Mouse (Mus musculus) c-Kit-positive CD71-negative TER-119-negative erythroid progenitor cells, embryonic 14.5 days (primary cell): ENCODE measurements around the gene Ank2.

ENCODE experiments used
- DNase-seq: peaks from one replicate; pipeline ENCODE4 v3.0.0-alpha.2; 2013; ENCODE audit warnings: low read depth

Ank2 gene

DNA sequence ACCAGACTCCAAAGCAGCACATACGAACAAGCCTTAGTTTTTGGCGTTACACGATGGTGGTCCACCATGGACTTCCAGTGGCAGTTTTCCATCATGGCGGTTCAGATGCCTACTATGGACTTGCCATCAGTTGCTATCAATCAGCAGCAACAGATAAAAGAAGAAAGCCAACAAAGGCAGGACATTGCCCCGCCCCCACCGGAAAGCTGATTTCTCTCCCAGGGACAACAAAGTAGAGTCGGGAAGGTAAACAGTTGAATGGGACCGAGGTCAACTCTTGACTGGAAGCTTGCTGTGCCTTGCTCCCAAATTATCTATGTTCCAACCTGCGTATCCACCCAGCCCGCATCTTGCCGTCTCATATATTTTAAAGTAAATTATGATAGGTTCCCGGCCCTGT lies 328.9 kb downstream of the Ank2 start:
- DNase-seq: no peak

DNA sequence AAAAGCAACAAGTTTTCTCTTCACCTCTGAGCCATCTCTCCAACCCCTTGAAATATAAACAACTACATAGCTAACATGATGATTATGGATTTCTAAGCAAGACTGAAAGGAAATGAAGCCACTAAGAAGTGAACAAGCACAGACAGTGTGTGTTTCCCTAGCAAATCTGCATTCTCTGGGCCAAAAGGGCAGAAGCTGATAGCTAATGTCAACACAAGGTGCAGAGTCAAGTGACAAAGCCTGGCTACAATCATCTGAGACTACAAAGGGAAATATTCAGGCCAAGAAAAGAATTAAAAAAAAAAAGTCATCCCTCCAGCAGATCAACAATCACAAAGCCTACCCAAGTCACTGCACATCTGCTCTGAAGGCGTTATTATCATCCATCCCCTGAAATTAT lies 330.0 kb downstream of the Ank2 start:
- DNase-seq: no peak

DNA sequence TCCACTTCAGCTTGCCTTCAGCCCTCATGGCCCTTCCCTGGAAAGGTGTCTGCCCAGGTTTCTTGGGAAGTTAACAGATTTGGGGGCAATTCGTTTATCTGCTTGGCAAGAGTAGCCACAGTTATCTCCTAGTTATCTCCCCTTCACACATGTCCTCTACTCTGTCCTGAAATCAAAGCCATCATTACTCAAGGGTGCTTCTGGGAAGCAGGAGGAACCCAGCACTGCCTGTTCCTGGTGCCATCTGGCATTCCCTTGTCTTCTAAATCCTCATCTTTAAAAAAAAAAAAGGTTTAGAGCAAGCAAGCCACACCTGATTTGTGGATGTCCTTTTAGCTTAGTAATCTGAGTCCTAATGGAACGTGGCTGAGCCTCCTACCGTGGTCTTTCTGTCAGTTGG lies 335.4 kb downstream of the Ank2 start:
- DNase-seq: no peak

DNA sequence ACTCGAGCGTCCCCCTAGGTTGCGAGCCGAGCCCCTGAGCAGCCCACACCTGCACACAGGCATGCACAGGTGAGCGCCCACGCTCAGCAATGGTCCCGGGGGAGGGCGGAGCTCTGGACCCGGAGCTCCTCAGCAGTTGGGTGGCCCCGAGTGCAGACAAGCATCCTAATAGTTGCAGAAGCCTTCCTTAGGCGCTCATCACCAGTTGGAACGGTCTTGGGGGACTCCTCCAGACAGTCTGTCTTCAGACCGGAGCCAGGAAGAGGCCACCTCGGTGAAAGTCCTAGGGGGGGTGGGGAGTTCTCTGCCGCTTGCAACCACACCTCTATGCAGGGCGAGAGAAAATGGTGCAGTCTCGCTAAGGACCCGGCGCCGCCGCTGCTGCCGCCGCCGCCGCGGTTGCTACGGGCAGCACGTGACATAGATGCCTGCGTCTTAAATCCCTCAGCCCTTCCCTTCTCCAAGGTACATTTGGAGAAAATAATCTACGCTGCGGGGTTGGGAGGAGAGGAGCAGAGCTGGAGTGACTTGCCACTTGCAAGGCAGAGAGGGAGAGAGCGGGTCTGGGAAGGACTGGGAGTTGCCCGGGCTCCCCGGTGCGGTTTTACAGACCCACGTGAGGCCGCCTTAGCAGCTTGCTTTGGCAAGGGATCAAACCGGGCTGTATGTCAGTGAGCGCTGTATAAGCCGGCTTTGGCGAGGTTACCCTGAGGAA lies 337.0 kb downstream of the Ank2 start:
- DNase-seq: no peak

DNA sequence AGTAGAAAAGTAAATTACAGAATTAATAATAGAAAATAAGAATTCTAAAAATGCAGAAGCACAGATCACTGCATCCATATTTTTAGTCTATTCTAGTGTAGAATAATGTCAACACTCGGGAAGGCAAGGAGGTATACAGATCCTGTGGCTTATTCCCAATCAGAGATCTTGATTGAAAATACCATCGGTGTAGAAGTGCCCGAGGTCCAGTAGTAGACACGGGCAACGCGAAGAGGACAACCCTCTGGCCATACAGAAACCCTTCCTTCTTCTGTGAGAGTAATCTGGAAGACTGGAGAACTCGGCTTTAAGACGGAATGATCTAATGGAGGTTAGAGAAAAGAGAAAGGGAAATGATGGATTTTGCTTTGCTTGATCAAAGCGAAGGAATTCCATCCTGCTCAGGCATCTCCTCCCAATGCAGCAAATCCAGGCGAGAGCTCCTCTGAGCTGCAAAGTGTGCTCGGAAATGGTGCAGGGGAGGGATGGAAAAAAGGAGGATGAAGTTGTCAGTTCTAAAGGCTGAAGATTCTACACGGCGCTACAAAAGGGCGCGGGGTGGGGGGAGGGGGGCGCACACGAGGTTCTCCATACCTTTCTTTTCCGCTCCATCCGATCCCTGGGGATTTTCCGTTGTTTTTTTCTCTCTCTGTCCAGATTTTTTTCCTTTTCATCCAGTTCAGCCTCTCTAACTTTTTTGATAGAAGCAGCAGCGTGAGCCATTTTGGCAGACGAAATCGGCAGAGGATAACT lies 337.9 kb downstream of the Ank2 start:
- no peak for DNase-seq

DNA sequence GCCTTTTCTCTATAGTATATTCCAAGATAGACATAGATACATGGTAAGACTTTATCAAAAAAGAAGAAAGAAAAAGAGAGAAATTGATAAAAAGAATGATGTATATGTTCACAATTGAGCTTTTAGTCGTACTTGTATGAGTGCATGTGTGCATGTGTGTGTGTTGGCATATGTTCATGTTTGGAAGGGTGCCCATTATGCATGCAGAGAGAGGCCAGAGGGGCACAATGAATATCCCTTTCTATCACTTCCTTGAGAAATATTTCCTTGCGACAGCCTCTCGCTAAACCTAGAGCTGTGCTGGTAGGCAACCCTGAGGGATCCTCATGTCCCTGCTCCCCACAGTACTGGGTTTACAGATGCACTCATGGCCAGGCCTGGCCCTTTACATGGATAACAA lies 341.4 kb downstream of the Ank2 start:
- DNase-seq: no peak

DNA sequence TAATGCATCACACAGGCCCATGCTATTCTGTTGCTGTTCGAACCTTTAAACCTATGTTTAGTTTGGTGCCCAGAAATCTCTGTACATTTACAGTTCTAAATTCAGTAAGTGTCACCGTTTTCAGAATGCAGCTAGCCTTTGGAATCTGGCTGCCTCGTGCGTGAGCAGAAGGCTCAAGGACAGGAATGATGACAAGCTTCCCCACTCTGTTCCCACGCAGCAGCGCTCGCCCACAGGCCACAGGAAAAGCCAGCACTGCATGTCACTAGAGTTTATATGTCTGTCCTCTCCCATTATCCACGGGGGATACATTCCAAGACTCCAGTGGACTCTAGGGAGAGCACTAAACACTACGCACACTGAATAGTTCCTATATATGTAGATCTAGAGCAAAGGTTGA lies 343.1 kb downstream of the Ank2 start:
- DNase-seq: no peak

DNA sequence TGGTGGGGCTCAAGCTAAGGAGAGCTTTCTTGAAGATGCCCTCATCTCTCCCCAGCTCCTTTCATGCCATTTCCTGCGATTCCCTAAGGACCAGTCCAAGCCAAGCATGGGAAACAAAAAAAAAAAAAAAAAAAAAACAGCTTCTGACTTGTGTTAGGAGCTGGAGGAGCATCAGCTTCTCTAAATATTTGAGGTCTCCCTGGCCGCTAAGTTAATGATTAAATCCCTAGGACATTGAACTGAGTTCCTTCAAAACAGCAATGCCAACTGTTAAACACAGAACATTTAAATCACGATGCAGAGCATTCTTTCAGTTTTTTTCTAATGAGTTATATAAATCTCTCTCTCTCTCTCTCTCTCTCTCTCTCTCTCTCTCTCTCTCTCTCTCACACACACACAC lies 345.3 kb downstream of the Ank2 start:
- no peak for DNase-seq

DNA sequence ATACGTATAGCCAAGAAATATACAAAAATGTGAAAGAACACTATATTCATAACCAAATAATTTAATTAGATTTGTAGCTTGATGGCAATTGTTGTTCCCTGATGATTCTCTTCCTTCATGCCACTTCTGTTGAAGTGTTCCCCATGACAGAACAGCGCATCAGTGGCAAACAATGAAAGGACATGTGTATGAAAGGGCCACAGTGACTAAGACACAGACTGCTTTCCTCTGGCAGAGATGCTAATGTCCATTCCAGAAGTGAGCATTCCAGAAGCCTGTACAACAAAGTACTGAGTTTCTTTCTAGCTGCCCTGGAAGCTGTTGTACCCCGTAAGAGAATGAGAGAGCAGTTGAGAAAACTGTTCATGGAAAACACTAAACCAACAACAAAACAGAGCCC lies 345.7 kb downstream of the Ank2 start:
- DNase-seq: no peak

DNA sequence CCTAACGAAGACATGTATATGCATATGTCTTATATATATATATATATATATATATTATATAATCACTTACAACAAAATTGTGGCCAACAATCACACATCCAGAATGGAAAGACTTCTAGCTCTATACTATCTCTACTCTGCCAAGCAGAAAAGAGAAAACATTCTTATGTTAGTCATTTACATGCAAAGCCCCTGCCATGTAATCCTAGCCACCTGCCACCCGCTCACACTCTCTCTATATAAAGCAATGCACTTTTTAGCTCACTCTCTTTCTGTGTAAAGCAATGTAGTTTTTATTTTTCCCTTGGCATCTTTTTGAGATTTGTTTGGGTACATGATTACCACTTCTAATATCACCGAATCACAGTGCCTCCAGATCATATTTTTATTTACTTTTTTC lies 350.5 kb downstream of the Ank2 start:
- no peak for DNase-seq

DNA sequence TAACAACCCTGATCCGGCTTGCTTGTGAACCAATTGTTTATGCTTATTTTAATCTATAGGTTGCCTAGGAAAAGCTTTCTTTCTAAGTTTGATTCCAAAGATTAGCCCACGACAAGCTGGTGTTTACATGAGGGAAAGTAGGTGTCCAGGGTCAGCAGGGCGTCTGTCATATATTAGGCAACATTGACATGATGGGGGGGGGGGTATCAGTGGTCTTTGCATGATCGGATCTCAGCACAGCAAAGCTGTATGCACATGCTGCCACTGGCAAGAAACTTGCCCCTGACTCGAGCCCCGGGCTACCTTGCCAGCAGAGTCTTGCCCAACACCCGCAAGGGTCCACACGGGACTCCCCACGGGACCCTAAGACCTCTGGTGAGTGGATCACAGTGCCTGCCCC lies 358.6 kb downstream of the Ank2 start:
- DNase-seq: no peak

DNA sequence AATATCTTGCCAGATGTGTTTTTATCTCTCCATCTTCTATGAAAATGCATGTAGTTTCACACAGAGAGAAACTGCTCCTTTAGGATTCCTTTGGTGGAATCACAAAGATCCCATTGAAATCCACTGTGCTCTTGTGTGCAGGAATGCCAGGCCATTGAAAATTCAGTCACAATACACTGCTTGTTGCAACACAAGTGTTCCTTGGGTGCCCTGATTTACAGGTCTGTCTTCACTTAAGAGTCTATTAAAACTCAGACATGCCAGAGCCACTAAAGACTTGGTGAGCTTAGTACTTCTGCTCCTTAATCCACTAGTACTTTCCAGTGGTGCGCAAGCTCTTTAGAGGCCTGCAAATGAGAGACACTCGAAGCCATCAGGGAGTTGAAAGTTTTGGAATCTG lies 359.5 kb downstream of the Ank2 start:
- DNase-seq: no peak

DNA sequence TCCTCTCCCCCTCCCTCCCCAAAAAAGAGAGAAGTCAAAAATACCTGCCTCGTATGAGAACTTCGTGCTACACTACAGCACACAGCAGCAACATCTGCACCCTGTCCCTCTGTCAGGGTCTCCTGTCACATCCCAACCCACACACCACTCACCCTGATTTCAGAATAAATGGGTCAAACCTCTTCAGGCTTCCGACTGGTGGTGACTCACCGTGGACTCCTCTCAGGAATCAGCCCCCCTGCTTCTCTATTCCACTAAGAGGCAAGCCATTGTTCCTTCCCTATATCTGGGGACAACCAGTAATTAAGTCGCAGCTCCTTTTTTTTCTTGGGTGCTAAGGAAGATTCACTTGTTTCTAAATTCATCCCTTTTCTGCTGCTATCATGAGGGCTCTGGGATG lies 361.6 kb downstream of the Ank2 start:
- DNase-seq: no peak

DNA sequence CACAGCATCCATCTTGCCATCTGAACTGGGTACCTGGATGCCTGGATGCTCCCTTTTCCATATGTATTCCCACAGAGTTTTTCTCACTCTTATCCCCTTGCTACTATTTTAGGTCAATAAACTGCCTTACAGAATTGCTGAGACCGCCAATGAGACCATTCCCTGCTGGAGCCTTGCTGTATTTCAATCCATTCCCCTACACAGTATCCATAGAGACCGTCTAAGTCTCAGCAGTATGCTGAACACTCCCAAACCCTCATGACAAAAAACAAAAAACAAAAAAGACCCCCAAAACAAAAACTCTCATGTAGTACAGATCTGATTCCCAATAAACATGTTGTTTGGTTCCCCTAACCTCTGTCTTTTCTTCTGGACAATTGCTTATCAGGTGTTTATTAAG lies 365.1 kb downstream of the Ank2 start:
- DNase-seq: no peak

DNA sequence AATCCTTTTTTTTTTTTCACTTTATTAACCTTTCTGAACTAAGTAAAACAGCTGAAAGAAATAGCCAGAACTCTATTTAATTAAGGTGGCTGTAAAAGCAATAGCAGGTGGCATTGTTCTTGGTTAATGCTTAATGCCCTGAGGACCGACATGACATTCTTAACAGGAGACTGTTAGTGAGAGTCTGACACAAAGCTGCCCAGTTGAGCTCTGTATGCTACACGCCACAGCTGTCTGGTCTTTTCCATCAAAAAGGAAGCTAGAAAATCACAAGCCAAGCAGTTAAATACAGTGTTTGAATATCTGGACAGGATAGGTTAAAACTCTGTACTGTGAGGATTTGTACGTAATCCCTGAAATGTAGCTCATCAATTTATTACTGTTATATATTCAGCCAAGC lies 368.1 kb downstream of the Ank2 start:
- no peak for DNase-seq

DNA sequence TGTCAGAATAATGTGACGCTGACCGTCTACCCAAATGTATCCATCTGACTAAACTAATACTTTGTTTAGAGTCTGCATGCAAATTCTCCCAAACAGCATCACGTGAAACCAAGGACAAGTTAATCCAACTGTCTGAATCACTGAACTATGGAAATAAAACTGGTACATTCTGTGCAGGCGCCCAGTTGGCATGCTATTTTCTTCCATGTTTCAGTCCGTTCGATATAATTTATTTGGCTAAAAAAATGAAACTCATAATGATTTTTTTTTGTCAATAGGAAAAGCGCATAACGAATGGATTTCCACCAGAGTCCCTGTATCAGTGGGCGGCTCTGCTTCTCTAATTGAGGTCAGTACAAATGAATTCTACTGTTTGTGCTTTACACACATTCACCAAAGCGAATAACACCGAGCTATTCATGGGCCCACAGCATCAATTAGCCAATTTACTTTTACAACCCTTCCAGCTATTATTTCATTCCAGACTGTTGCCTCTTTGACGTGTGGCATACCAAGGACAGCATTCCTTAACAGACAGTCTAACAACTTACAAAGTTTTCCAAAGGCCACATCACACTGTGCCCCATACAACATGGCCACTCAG lies 368.9 kb downstream of the Ank2 start:
- no peak for DNase-seq

DNA sequence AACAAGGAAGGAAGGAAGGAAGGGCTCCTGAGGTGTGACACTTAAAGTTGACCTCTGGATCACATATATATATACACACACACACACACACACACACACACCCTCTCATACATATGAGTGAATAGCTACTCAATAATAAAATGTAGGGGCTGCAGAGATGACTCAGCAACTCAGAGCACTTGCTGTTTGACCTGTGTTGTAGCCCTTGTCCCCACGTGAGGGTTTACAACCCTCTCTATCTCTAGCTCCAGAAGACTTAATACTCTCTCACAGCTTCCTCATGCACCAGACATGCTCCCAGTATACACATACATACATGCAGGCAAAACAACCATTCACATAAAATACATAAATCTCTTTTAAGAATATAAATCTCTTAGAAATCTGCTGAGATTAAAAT lies 369.4 kb downstream of the Ank2 start:
- DNase-seq: no peak

DNA sequence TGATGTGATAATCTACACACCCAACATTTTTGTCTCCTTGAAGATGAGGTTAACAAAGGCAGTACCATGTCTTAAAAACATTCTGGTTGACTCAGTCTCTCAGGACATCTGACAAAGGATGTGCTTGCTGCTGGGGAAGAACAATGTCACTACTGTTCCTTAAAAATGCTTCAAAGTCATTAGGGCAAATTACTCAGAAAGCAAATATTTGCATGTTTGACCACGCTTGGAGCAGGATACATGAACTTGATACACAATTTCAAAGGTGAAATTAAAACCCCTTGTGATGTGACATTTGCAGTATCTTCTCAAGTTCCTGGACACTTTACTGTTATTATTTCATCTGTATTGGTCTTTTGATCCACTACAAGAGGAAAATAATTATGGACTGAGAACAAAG lies 371.5 kb downstream of the Ank2 start:
- no peak for DNase-seq

DNA sequence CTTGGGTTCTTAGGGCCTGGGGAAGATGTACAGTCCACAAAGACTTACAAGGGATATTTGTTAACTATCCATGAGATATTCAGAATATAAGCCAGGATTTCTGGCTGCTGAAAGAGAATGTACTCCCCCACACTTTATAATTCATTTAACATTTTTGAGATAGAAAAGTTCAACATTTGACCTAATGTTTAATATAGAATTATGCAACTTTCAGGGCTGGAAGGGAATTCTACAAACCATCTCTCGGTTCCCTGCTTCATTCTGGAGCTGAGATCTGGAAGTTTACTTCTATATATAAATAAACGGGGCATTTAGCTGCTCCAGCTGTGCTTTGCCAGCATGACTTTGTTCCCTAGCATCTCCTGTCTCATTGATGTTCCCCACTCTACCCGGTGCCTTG lies 372.9 kb downstream of the Ank2 start:
- no peak for DNase-seq

DNA sequence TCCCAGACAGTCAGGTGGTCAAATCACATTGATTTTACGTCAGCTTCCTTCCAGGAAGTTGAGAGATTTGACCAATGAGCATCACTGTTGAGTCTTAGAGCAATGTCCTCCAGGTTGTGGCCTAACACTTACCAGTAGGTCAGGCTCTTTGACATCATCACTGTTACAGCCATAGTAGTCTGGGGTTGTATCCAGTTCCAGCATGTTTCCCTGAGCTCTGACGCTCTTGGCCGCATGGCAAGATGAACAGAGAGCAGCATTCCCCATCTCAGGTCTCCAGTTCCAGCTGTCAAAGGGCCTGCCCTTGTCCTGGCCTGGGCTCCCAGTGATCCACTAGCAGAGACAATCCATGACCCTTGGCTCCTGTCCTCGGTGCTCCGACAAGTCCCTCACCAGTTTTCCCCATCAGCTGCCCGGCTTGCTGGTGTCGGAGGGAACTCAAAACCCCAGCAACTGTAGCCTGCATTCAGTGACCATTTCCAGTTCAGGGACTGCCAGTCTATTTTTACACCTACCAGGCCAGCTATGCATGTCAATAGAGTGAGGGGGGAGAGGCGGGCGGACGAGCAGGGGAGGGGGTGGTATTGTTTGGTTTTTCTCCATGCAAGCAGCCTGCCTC lies 374.7 kb downstream of the Ank2 start:
- no peak for DNase-seq

DNA sequence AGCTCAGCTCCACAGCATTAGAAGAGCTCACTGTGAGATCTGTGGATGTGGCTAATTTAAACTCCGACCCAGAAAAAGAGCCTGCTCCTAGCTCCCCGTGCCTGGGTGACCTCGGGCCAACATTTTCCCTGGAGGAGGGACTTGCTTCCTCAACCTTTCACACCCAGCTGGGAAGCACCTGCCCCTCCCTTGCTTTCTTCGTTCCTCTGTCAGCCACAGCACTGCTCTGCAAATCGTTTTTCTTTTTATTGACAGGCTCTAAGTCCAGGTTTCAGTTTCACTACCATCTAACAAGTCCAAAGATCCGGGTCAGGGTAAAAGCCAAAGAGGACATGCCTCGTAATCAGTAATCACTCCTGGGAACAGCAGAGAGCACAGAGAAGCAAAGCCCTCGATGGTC lies 375.8 kb downstream of the Ank2 start:
- no peak for DNase-seq

DNA sequence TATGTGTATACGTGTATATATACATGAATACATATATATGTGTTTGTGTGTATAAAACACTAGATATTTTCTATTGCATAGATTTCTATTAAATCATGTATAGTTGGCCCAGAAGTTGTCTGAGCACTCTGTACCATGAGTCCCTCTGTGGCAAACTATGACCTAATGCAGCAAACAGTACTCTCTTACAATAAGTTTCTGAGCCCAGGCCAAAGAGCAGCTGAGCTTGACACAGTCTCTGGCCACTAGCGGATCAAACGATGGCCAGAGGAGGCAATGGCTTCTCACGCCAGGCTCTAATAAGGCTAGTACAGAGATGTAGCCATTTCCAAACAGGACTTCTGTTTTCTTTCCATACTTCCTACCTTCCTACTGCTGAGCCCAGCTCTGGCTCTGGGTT lies 380.4 kb downstream of the Ank2 start:
- DNase-seq: no peak

DNA sequence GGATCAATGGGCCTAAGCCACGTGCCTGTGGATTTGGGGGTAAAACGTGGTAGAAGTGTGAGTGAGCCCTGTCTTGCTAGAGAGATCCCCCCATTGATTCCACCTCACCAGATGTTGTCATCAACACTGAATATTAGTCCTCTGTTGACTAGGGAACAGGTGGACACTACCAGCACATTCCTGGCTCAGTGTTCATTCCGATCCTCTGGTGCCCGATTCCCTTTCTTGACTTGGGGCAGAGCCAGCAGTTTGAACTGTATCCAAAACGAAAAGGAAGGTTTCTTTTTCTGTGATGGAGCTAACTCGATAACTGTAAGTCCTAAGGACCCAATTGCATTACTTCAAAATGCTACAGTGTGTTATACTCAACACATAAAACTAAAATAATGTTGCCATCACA lies 382.9 kb downstream of the Ank2 start:
- DNase-seq: no peak
